Mouse (Mus musculus) bone marrow macrophage, adult 2 months (primary cell): ENCODE measurements around the gene Zmpste24. TPM values are rescaled to one million over a fixed set of nuclear protein-coding genes. Genes with fewer than 3 reads are reported as not detected.

Experiments used
- H3K27ac ChIP-seq: 2 replicates; pipeline ENCODE4 v1.5.1; 2012; ENCODE audit warnings: low read depth, low read length; ENCODE audit not compliant: insufficient read depth
- H3K4me1 ChIP-seq: 2 replicates; pipeline ENCODE4 v1.6.1; 2012; ENCODE audit warnings: low read length; ENCODE audit not compliant: control insufficient read depth, insufficient read depth
- H3K4me3 ChIP-seq: 2 replicates; pipeline ENCODE4 v1.5.1; 2012; ENCODE audit warnings: mild to moderate bottlenecking, low read length, moderate library complexity; ENCODE audit not compliant: insufficient read depth
- CTCF ChIP-seq: IDR thresholded peaks from 2 replicates; pipeline ENCODE4 v1.5.1; 2012; ENCODE audit warnings: low read depth, mild to moderate bottlenecking, low read length, moderate library complexity
- POLR2A ChIP-seq: IDR thresholded peaks from 2 replicates; pipeline ENCODE4 v1.6.1; 2012; ENCODE audit warnings: mild to moderate bottlenecking, low read depth, low read length, borderline replicate concordance
- polyA plus RNA-seq: library from polyadenylated mRNA; stranded (reverse); fragments of >200 nt; gene quantifications from 2 replicates; pipeline ENCODE4 v1.2.4, GENCODE M21; 2012; ENCODE audit not compliant: missing spikeins, insufficient read depth, insufficient read length

Zmpste24 gene
- polyA plus RNA-seq, 1 experiment, result 45.9 TPM

GRCm38 (mm10) chr4:121018250-121018649, 79.8 kb downstream of the Zmpste24 start:
- peaks cover 38% of the 10 kb centered on the region for H3K4me1 ChIP-seq
- no peak for TF ChIP-seq CTCF
- TF ChIP-seq POLR2A, result no peak

GRCm38 (mm10) chr4:121016928-121017657, 80.9 kb downstream of the Zmpste24 start, which contains the start of gene Smap2:
Gene Smap2 (minus strand): TSS chr4:121017247.
- TF ChIP-seq POLR2A (no peak), CTCF (peak; percentile 92)
- Histone ChIP-seq H3K27ac (peak within 1 kb of the TSS; percentile 43), H3K4me3 (peak within 1 kb of the TSS; percentile 95), H3K4me1 (peaks cover 40% of the 10 kb centered on the region)

More at GRCm38 (mm10) chr4:121018250-121018649, 79.8 kb downstream of the Zmpste24 start:
- Histone ChIP-seq H3K4me3 (no peak overlapping the region), H3K27ac (0 out of 2 replicates have a peak overlapping the region, but pooled peaks have one; percentile 1)

DNA sequence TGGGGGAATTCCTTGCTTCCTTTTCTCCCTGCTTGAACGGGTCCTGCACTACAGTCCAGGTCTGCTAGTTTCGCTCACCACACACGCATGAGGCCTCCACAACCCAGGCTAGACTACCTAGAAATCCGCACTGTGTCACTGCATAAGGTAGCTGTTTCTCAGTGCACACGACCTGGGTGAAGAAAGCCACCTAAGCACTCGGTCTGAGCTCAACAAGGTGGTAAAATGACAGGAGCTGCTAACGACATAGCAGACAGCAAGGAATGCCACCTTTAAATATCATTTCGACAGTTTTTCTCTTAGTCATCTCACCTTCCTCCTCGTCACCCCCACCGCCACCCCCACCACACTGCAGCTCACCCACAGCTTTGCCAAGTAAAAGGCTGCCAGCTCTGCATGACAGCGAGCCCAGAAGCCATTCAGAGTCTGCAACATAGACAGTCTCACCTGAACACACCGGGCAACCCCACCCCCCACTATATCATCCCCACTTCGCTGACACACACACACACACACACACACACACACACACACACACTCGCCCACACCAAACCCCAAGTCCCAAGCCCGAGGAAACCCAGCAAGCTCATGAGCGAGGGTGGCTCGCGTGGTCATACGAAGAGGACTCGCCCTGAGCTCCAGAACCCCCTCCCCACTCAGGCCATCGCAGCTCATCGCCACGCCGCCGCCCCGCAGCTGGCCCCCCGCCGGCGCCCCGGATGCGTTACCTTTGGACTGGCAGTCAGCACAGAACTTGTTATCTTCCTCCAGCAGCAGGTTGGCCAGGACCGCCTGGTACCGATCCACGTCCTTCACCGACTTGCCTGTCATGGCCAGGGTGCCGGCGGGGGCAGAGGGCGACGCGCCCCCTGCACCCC, 81.8 kb downstream of the Zmpste24 start:
- Histone ChIP-seq H3K27ac (peak overlapping the region; percentile 29), H3K4me1 (peaks cover 41% of the 10 kb centered on the region), H3K4me3 (peak overlapping the region; percentile 95)
- TF ChIP-seq CTCF (no peak), POLR2A (no peak)

DNA sequence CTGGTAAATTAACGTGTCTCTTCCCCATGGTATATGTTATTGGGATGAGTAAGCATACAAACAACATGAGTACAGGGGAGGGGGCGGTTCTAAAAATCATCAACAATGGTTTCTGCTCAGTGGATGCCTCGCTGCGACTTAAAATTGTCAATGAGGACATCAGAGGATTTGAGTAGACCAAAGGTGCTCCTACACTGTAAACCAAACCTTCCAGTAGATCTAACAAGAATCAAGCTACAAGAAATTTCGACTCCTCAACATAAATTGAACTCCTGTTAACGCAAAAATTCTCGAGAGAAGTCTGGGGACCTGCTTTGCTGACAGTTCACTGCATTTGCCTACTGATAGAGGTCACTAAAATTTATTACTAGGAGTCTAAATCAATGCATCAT, 82.8 kb downstream of the Zmpste24 start:
- TF ChIP-seq CTCF (no peak), POLR2A (no peak)
- Histone ChIP-seq H3K4me1 (peaks cover 48% of the 10 kb centered on the region), H3K4me3 (peak overlapping the region; percentile 38), H3K27ac (peak overlapping the region; percentile 52)

- H3K27ac ChIP-seq, result peak overlapping the region; percentile 52
- no peak for TF ChIP-seq POLR2A
- no peak for TF ChIP-seq CTCF
- peak overlapping the region; percentile 38 for H3K4me3 ChIP-seq
- H3K4me1 ChIP-seq, result peaks cover 53% of the 10 kb centered on the region
These were observed 83.3 kb downstream of the Zmpste24 start for GRCm38 (mm10) chr4:121014594-121015267.

DNA sequence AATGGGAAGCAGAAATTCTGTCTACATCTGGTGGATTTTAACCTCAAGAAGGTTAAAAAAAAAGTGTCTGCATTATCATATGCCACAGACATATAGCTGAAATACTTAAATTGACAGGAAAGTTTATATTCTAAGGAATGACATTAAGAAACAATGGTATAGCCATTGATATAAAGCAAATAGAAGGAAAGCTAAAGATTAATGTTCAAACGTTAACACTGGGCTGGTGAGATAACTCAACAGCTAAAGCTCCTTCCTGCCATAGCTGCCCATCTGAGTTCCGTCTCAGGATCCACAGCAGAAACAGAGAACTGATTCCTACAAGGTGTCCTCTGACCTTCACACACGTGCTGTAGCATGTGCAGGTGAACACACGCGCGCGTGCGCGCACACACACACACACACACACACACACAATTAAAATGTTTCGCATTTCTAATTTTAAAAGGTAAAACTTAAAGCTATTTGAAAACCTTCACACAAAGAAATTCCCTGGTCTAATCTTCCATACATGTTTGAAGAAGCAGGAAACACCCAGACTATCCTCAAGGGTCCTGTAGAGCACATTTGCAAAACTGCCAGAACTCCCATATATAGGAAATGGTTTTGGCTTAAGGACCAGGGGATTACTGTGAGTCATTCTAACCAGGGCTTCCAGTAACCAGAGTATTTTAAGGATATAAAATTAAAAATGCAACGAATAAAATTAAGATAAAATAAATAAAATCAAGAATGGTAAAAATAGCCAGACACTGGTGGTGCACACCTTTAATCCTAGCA, 87.1 kb downstream of the Zmpste24 start:
- H3K4me1 ChIP-seq, result peaks cover 70% of the 10 kb centered on the region
- no peak overlapping the region for H3K4me3 ChIP-seq
- TF ChIP-seq POLR2A (no peak), CTCF (no peak)
- peak overlapping the region; percentile 31; the same call in 1 of the 2 replicates for H3K27ac ChIP-seq

Other genes starting within 250 kb of the Zmpste24 start
- gene Rims3, start 243.4 kb downstream of the Zmpste24 start, polyA plus RNA-seq, result 1.9 and 2.3 TPM in 2 replicates
- 19.3 and 20.1 TPM in 2 replicates for gene Exo5, start 173.2 kb downstream of the Zmpste24 start, polyA plus RNA-seq
- gene Zfp69, start 146.5 kb downstream of the Zmpste24 start, polyA plus RNA-seq, result 2.0 and 2.4 TPM in 2 replicates
- 137 and 139 TPM in 2 replicates for gene Smap2, start 81.0 kb downstream of the Zmpste24 start, polyA plus RNA-seq
- gene Col9a2, start 58.9 kb downstream of the Zmpste24 start, polyA plus RNA-seq, result not detected in 2 replicates
- not detected in 2 replicates for gene Tmco2, start 11.0 kb upstream of the Zmpste24 start, polyA plus RNA-seq
- 11.4 and 13.2 TPM in 2 replicates for gene Rlf, start 116.8 kb upstream of the Zmpste24 start, polyA plus RNA-seq
- not detected in 2 replicates for gene Gm12888, start 226.7 kb upstream of the Zmpste24 start, polyA plus RNA-seq